Mouse (Mus musculus) lung, embryonic 15.5 days (tissue): Measurements from ENCODE around the gene Lims1. TPM values are rescaled to one million over a fixed set of nuclear protein-coding genes. Genes with fewer than 3 reads are reported as not detected.

Experiments
- ATAC-seq: fragments of 200-750 bp; cut with Nextera tagmentation; 2 replicates; pipeline ENCODE4 v1.8.0; 2017; ENCODE audit warnings: moderate number of reproducible peaks, borderline replicate concordance; ENCODE audit not compliant: low FRiP score, low TSS enrichment; ENCODE audit errors: extremely low read depth
- H3K27ac ChIP-seq: fragments of 300-500 bp; sonication (generic); 2 replicates; pipeline ENCODE4 v1.5.1; 2015; ENCODE audit warnings: moderate library complexity, mild to moderate bottlenecking, inconsistent platforms
- H3K27me3 ChIP-seq: fragments of 300-500 bp; sonication (generic); 2 replicates; pipeline ENCODE4 v1.6.1; 2015; ENCODE audit warnings: inconsistent platforms
- H3K36me3 ChIP-seq: fragments of 300-500 bp; sonication (generic); 2 replicates; pipeline ENCODE4 v1.6.1; 2015; ENCODE audit warnings: inconsistent platforms
- H3K4me1 ChIP-seq: fragments of 300-500 bp; sonication (generic); 2 replicates; pipeline ENCODE4 v1.6.1; 2015; ENCODE audit warnings: inconsistent platforms
- H3K4me2 ChIP-seq: fragments of 300-500 bp; sonication (generic); 2 replicates; pipeline ENCODE4 v1.6.1; 2015; ENCODE audit warnings: inconsistent platforms, mild to moderate bottlenecking, moderate library complexity
- H3K4me3 ChIP-seq: fragments of 300-500 bp; sonication (generic); 2 replicates; pipeline ENCODE4 v1.5.1; 2015; ENCODE audit warnings: mild to moderate bottlenecking, inconsistent platforms
- H3K9ac ChIP-seq: fragments of 300-500 bp; sonication (generic); 2 replicates; pipeline ENCODE4 v1.6.1; 2015; ENCODE audit warnings: inconsistent platforms
- H3K9me3 ChIP-seq: fragments of 300-500 bp; sonication (generic); 2 replicates; pipeline ENCODE4 v1.6.1; 2016; ENCODE audit warnings: inconsistent platforms
- WGBS: fragments of 180-500 bp; shearing (Covaris S2); methylation state at CpG from one replicate; pipeline ENCODE4 v1.1.7; 2015; 5-methylcytosine and 5-hydroxymethylcytosine counted together
- polyA plus RNA-seq: library from polyadenylated mRNA; unstranded; fragments of >200 nt; fragmentation: Nextera tagmentation; extraction: Ambion mirVana; gene quantifications from 2 replicates; pipeline ENCODE4 v1.2.1, GENCODE M21; 2015

Lims1 gene
- polyA plus RNA-seq, 1 experiment from 2014 or later, result 235 TPM

DNA sequence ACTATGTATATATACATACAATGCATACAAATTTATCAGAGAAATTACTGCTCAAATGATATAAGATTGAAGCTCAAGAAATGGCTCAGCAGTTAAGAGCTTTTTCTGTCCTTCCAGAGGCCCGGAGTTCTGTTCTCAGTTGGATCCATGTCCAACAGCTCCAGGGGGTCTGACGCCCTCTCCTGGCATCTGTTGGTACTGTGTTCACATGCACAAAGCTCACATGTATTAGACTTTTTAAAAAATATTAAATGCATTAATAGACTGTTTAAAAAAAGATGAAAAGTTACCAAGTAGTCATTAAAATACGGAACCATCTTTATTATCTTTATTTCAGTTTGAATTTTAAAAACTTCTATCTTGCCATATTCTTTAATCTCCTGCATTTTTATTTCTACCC lies 65.4 kb downstream of the Lims1 start:
- H3K4me2 ChIP-seq, result no peak overlapping the region
- H3K27ac ChIP-seq, result no peak overlapping the region
- H3K4me3 ChIP-seq, result no peak overlapping the region
- H3K9ac ChIP-seq, result no peak overlapping the region
- WGBS, result 79% methylated on average over 3 of the region's 3 CpGs
- H3K27me3 ChIP-seq, result no peaks in the 10 kb centered on the region
- no peaks in the 10 kb centered on the region for H3K9me3 ChIP-seq
- ATAC-seq, result no peak
- peaks cover 37% of the 10 kb centered on the region for H3K4me1 ChIP-seq
- H3K36me3 ChIP-seq, result no peaks in the 10 kb centered on the region

DNA sequence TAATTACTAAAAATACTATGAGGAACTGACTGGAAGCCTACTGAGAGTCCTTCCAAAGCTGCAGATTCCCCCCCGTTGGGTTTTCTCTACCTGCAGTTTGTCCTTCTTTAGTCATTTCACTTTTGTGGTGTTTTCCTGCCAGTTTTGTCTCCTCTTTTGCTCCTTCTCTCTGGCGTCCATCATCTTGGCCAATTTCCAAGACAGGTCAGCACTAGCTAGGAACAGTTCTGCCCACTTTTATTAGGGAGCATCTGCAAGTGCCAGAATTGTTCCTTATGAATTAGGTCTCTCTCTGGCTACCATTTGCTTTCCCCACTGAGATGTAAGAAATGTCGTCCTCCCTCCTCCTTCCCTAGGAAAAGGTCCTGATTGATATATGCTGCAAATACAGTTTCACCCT lies 65.9 kb downstream of the Lims1 start:
- Histone ChIP-seq H3K4me3 (no peak overlapping the region), H3K9me3 (no peaks in the 10 kb centered on the region), H3K27me3 (no peaks in the 10 kb centered on the region), H3K27ac (no peak overlapping the region), H3K36me3 (no peaks in the 10 kb centered on the region), H3K9ac (no peak overlapping the region), H3K4me2 (no peak overlapping the region), H3K4me1 (peaks cover 37% of the 10 kb centered on the region)
- 56% methylated on average over 3 of the region's 3 CpGs for WGBS
- ATAC-seq, result no peak

DNA sequence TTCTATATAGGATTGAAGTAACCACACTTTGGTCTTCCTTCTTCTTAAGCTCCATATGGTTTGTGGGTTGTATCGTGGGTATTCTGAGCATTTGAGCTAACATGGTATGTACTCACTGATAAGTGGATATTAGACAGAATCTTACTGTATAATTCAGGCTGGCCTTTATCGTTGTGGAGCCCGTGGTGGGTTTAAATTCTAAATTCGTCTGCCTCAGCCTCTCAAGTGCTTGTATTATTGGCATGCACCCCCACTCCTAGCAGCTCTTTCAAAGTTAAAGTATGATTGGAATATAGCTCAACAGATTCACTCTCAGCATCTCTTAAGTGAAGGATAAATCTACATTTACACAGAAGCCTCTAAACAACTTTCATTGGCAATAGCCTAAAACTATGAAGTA lies 69.2 kb downstream of the Lims1 start:
- Histone ChIP-seq H3K4me2 (no peak overlapping the region), H3K27ac (peak overlapping the region; percentile 55), H3K9ac (no peak overlapping the region), H3K4me1 (peaks cover 51% of the 10 kb centered on the region), H3K4me3 (no peak overlapping the region), H3K27me3 (no peaks in the 10 kb centered on the region), H3K9me3 (no peaks in the 10 kb centered on the region), H3K36me3 (no peaks in the 10 kb centered on the region)
- 58% methylated on average over 4 of the region's 4 CpGs for WGBS
- no peak for ATAC-seq

DNA sequence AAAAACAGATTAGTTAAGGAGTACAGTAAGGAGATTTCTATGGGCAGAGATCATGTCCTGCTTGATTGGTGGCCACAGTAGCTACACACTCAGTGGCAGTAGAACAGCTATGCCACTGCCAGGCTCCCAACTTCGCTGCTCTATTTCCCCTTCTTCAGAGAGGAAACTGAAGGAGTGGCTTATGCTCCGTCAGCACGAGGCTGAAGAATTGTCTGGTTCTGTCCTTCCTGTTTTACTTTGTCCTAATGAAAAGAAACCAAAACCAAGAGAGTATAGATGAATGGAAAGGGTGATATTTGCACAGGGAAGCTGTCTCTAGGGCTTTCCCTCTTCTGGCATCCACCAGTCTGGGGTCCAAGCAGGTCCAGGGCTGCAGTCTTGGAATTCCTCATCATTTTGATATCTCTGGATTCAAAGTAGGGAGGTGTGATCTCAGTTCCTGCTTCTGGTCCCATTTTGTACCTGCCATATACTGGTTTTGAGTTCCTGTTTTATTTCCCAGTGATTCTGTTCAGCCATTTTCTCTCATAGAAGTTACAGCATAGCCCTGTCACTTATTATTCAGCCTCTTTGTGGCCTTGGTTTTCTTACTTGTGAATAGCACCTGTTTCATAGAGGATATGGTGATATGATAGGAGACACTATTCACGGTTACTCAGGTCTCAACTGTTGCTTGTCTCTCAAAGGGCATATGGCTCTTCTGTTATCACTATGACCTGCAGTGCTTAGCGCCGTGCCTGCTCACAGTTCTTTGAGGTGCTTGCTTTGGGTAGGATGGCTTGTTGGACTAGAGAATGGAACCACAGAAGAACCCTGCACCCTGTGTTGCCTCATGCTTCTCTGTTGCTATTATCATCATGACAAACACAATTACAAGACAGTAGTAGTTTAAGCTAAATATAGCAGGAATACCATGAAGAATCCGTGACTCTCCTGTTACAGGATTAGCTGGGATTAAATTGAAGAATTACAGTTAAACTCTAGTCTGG lies 70.1 kb downstream of the Lims1 start:
- no peak for ATAC-seq
- no peak overlapping the region for H3K9ac ChIP-seq

DNA sequence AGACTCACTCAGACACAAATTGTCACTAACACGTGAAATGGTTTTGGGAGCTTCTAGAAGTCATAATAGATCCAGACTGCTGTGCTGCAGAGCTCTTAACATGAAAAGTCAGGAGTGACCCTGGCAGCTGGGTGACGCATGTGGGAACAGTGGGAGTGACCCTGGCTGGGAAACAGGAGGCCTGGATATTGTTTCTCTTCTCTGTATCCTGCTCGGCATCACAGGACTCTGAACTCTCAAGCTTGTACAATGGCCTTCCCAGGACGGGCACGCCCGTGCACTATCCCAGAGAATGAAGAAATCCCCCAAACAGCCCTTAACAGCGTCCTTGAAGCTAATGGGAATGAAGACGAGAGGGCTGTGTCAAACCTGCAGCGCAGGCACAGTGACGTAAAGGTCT lies 70.9 kb downstream of the Lims1 start:
- Histone ChIP-seq H3K4me2 (peak overlapping the region; percentile 41), H3K9me3 (no peaks in the 10 kb centered on the region), H3K4me3 (peak overlapping the region; percentile 23), H3K27me3 (no peaks in the 10 kb centered on the region), H3K36me3 (0 out of 2 replicates have a peak, but pooled peaks cover 5% of the 10 kb centered on the region), H3K4me1 (peaks cover 58% of the 10 kb centered on the region), H3K27ac (peak overlapping the region; percentile 75), H3K9ac (peak overlapping the region; percentile 31; the same call in 1 of the 2 replicates)
- WGBS, result 53% methylated on average over 10 of the region's 10 CpGs
- ATAC-seq, result no peak

More for the DNA sequence above, 70.1 kb downstream of the Lims1 start:
- no peaks in the 10 kb centered on the region for H3K9me3 ChIP-seq
- H3K36me3 ChIP-seq, result no peaks in the 10 kb centered on the region
- peak overlapping the region; percentile 55 for H3K27ac ChIP-seq
- 61% methylated on average over 7 of the region's 7 CpGs for WGBS
- H3K27me3 ChIP-seq, result no peaks in the 10 kb centered on the region
- H3K4me1 ChIP-seq, result peaks cover 56% of the 10 kb centered on the region
- 0 out of 2 replicates have a peak overlapping the region, but pooled peaks have one; percentile 18 for H3K4me2 ChIP-seq
- H3K4me3 ChIP-seq, result no peak overlapping the region

DNA sequence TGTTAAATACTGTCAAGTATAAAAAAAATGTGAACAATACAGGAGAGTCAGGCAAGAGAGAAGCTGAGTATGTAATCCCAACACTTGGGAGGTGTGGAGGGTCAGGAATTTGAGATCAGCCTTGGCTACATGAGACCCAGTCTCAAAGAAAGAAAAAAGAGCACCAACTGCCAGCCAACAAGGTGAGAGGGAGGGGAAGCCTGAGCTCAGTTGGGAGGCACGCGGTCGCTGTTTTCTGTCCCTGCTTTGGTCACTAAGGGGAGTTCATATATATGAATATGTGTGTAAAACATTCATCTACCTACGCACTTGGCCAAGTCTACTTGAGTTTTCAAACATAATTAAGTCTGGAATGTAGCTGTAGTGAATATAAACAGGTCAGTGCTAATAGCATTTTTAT lies 72.0 kb downstream of the Lims1 start:
- Histone ChIP-seq H3K4me3 (no peak overlapping the region), H3K4me1 (peaks cover 58% of the 10 kb centered on the region), H3K27ac (peak overlapping the region; percentile 85), H3K4me2 (peak overlapping the region; percentile 34), H3K9me3 (no peaks in the 10 kb centered on the region), H3K9ac (no peak overlapping the region), H3K27me3 (no peaks in the 10 kb centered on the region), H3K36me3 (peaks cover 10% of the 10 kb centered on the region; the same call in 1 of the 2 replicates)
- 0 out of 2 replicates have a peak, but pooled peaks have one; percentile 24 for ATAC-seq
- WGBS, result 48% methylated on average over 4 of the region's 4 CpGs

DNA sequence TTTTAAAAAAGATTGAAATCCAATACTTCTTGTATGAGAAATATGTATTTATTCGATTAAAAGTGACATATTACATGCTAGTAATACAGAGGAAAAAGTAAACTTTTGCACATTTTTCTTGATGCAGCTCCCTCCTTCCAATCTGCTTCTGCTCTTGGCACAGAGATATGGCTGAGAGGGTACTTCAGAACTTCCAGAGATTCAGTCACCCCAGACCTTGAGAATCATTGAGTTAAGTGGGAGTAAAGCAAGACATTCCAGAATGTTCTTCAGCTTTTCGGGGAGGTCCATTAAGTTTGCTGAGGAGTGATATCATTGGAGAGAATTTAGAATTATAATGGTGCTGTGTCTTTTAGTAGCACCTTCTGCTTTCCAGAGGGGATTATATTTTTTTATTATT lies 72.5 kb downstream of the Lims1 start:
- H3K4me3 ChIP-seq, result no peak overlapping the region

DNA sequence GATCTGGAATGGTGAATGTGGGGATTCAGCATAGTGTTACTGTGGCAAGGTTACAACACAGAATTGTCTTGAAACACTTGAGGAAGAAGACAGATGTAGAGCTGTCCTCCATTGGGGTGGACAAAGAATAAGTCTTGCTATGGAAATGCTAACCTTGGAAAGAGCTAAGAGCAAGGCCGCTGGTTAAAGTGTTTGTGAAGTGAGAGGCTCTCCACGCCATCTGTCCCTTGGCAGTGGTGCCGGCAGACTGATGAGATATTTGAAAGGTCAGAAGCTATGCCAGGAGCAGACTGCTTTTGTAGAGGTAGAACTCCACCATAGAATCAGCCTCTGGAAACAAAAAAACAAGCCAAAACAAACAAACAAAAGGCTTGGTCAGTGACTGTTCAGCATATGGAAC lies 73.3 kb downstream of the Lims1 start:
- no peak overlapping the region for H3K9ac ChIP-seq
- H3K4me3 ChIP-seq, result no peak overlapping the region

More for the DNA sequence above, 72.5 kb downstream of the Lims1 start:
- WGBS, result 41% methylated on average over 2 of the region's 2 CpGs
- Histone ChIP-seq H3K27ac (peak overlapping the region; percentile 85), H3K9me3 (no peaks in the 10 kb centered on the region), H3K4me1 (peaks cover 58% of the 10 kb centered on the region), H3K27me3 (no peaks in the 10 kb centered on the region), H3K4me2 (peak overlapping the region; percentile 34), H3K36me3 (peaks cover 10% of the 10 kb centered on the region; the same call in 1 of the 2 replicates), H3K9ac (no peak overlapping the region)
- ATAC-seq, result no peak

DNA sequence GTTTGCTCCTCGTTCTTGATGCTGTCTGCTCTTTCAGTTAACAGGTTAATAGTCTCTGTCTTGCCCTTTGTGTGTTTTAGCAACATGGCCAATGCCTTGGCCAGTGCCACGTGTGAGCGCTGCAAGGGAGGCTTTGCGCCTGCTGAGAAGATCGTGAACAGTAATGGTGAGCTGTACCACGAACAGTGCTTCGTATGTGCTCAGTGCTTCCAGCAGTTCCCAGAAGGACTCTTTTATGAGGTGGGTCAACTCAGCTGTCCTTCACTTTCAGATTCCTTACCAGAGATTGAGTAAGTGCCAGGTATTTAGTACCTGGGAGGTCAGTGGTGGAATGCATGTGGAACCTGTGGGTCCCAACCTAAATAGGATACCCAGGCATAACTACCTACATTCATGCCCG lies 75.7 kb downstream of the Lims1 start:
- Histone ChIP-seq H3K4me1 (peaks cover 34% of the 10 kb centered on the region), H3K4me3 (no peak overlapping the region), H3K4me2 (0 out of 2 replicates have a peak overlapping the region, but pooled peaks have one; percentile 3), H3K36me3 (peaks cover 35% of the 10 kb centered on the region), H3K27ac (peak overlapping the region; percentile 65), H3K9me3 (no peaks in the 10 kb centered on the region), H3K27me3 (no peaks in the 10 kb centered on the region), H3K9ac (no peak overlapping the region)
- WGBS, result 81% methylated on average over 8 of the region's 8 CpGs
- ATAC-seq, result peak; percentile 34; the same call in 1 of the 2 replicates

More for the DNA sequence above, 73.3 kb downstream of the Lims1 start:
- peaks cover 19% of the 10 kb centered on the region for H3K36me3 ChIP-seq
- no peaks in the 10 kb centered on the region for H3K9me3 ChIP-seq
- peak overlapping the region; percentile 85 for H3K27ac ChIP-seq
- no peaks in the 10 kb centered on the region for H3K27me3 ChIP-seq
- peak overlapping the region; percentile 34; the same call in 1 of the 2 replicates for H3K4me2 ChIP-seq
- H3K4me1 ChIP-seq, result peaks cover 56% of the 10 kb centered on the region
- WGBS, result 27% methylated on average over 3 of the region's 3 CpGs
- ATAC-seq, result 0 out of 2 replicates have a peak, but pooled peaks have one; percentile 15

DNA sequence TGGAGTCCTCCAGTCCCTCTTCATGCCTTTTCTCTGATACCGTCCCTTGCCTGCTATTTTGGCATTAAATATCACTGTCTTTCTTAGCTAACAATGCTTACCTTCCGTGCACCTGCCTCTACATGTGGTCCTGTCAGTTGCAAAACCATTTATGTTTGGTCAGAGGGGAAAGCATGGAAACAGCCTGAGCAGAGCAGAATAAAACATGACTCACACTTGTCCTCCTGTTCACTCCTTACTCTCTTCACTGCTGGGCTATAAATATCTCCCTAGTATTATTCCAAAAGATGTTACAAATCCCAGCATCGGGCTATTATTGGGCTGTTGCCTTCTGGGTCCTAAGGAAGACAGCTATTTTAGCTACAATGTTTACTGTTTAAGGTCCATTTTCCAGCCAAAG lies 78.6 kb downstream of the Lims1 start:
- Histone ChIP-seq H3K4me1 (peaks cover 26% of the 10 kb centered on the region), H3K4me2 (no peak overlapping the region), H3K27me3 (no peaks in the 10 kb centered on the region), H3K4me3 (no peak overlapping the region), H3K9ac (no peak overlapping the region), H3K36me3 (peaks cover 43% of the 10 kb centered on the region), H3K27ac (no peak overlapping the region), H3K9me3 (no peaks in the 10 kb centered on the region)
- ATAC-seq, result no peak
- WGBS, result 79% methylated on average over 3 of the region's 3 CpGs

DNA sequence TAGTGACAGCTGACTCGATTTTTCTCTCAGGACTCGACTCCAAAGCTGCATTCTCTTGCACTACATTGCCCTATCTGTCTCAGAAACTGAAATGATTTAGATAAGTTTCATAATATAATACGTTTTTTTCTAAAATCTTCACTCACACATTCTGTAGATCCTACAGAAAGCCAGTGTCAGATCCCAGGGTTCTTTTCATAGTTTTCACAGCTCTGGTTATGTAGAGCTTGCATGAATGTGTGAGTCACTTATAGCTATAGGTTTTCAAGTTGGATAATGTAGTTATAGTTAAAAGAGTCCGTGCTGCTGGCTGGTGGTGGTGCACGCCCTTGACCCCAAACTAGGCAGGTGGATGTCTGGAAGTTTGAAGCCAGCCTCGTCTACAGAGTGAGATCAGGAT lies 81.4 kb downstream of the Lims1 start:
- H3K36me3 ChIP-seq, result peaks cover 53% of the 10 kb centered on the region
- H3K4me3 ChIP-seq, result no peak overlapping the region
- H3K4me2 ChIP-seq, result no peak overlapping the region
- H3K9me3 ChIP-seq, result no peaks in the 10 kb centered on the region
- H3K27me3 ChIP-seq, result no peaks in the 10 kb centered on the region
- no peak for ATAC-seq
- H3K4me1 ChIP-seq, result peaks cover 15% of the 10 kb centered on the region
- 76% methylated on average over 6 of the region's 6 CpGs for WGBS
- H3K27ac ChIP-seq, result peak overlapping the region; percentile 86
- no peak overlapping the region for H3K9ac ChIP-seq
